Comparison of ENCODE assay signal across 29 mouse cellular contexts in genomic region chr7:65116903-65117302, GRCm38 (mm10). TPM values are rescaled to one million over a fixed set of nuclear protein-coding genes. Genes with fewer than 3 reads are reported as not detected.
"Had no signal": no experiment of that assay in that cellular context is flagged by ENCODE, and none has a peak within 500 bp of the region (broad histone marks: within the 10 kb centered on the region; RNA-seq: fewer than 3 reads in every experiment).

No protein-coding gene starts in this region.

- H3K4me1 ChIP-seq: hindbrain, embryonic 10.5 days; hindbrain, embryonic 12.5 days; intestine, embryonic 15.5 days; kidney, embryonic 15.5 days; limb, embryonic 15.5 days; liver, embryonic 12.5 days had no signal

- H3K27ac ChIP-seq: gastrocnemius, adult 2 months; heart, embryonic 10.5 days; hindbrain, embryonic 10.5 days; hindbrain, embryonic 12.5 days; hindbrain, embryonic 14.5 days; intestine, embryonic 15.5 days; kidney, embryonic 15.5 days; kidney, postnatal 0 days; limb, embryonic 13.5 days; limb, embryonic 15.5 days; liver, embryonic 12.5 days; liver, embryonic 14.5 days had no signal

- H3K9me3 ChIP-seq: heart, embryonic 10.5 days; heart, embryonic 12.5 days; hindbrain, embryonic 10.5 days; hindbrain, embryonic 12.5 days; intestine, embryonic 15.5 days; kidney, embryonic 15.5 days; limb, embryonic 13.5 days; limb, embryonic 15.5 days; liver, embryonic 12.5 days had no signal

- H3K27me3 ChIP-seq: hindbrain, embryonic 12.5 days; intestine, embryonic 15.5 days; kidney, embryonic 15.5 days; limb, embryonic 13.5 days; limb, embryonic 15.5 days; liver, embryonic 12.5 days had no signal

- H3K36me3 ChIP-seq: heart, embryonic 10.5 days; heart, embryonic 12.5 days; hindbrain, embryonic 10.5 days; hindbrain, embryonic 12.5 days; intestine, embryonic 15.5 days; kidney, embryonic 15.5 days; limb, embryonic 13.5 days; limb, embryonic 15.5 days; liver, embryonic 12.5 days had no signal

- H3K9ac ChIP-seq: heart, embryonic 12.5 days; hindbrain, embryonic 12.5 days; hindbrain, embryonic 14.5 days; intestine, embryonic 15.5 days; kidney, embryonic 15.5 days; limb, embryonic 13.5 days; limb, embryonic 15.5 days; liver, embryonic 12.5 days; liver, embryonic 14.5 days had no signal

- DNase-seq: gastrocnemius, adult 2 months; gastrocnemius, postnatal 10 days; gastrocnemius, postnatal 25 days; heart, adult 18-20 months; heart, postnatal 10 days; heart, postnatal 4 days; kidney, adult 18-20 months; kidney, adult 9 months; kidney, postnatal 14 days; kidney, postnatal 36 days; layer of hippocampus, postnatal 36 days; left cerebral cortex, postnatal 4 days; lung, adult 18-20 months had no signal

- H3K4me2 ChIP-seq: heart, embryonic 12.5 days; hindbrain, embryonic 12.5 days; hindbrain, embryonic 14.5 days; intestine, embryonic 15.5 days; kidney, embryonic 15.5 days; limb, embryonic 13.5 days; limb, embryonic 15.5 days; liver, embryonic 12.5 days had no signal

- H3K4me3 ChIP-seq: gastrocnemius, adult 2 months; heart, embryonic 10.5 days; heart, embryonic 12.5 days; hindbrain, embryonic 10.5 days; hindbrain, embryonic 12.5 days; intestine, embryonic 15.5 days; kidney, embryonic 15.5 days; limb, embryonic 13.5 days; limb, embryonic 15.5 days; liver, embryonic 12.5 days had no signal

- ATAC-seq: hindbrain, embryonic 16.5 days; inflammation-experienced regulatory T-cells, adult 6 months; intestine, embryonic 15.5 days; intestine, postnatal 0 days; liver, embryonic 12.5 days had no signal

RNA-seq across cellular contexts. Expression of gene Fam189a1, which starts 39.5 kb away (rescaled TPM):
- polyA plus RNA-seq: liver, embryonic 12.5 days; liver, embryonic 16.5 days had no signal
